Mouse (Mus musculus) macrophage (primary cell): ENCODE measurements around the gene Nudt21. TPM values are rescaled to one million over a fixed set of nuclear protein-coding genes. Genes with fewer than 3 reads are reported as not detected.

Source experiments
- H3K27ac ChIP-seq: fragments of 350-480 bp; formaldehyde crosslinking; 2 replicates; pipeline ENCODE4 v1.9.0; 2021
- H3K36me3 ChIP-seq: fragments of 350-480 bp; formaldehyde crosslinking; 2 replicates; pipeline ENCODE4 v1.9.0; 2021; ENCODE audit errors: inconsistent target
- H3K4me3 ChIP-seq: fragments of 350-480 bp; formaldehyde crosslinking; 2 replicates; pipeline ENCODE4 v1.9.0; 2021; ENCODE audit errors: inconsistent target
- H3K79me2 ChIP-seq: fragments of 350-480 bp; formaldehyde crosslinking; 2 replicates; pipeline ENCODE4 v1.9.0; 2021; ENCODE audit errors: inconsistent target
- WGBS: methylation state at CpG from one replicate; pipeline ENCODE4 v1.1.7; 2026; ENCODE audit warnings: inconsistent platforms; ENCODE audit not compliant: missing documents; 5-methylcytosine and 5-hydroxymethylcytosine counted together
- polyA plus RNA-seq: library from polyadenylated mRNA; stranded (reverse); fragments of 250-400 nt; gene quantifications from 3 replicates; pipeline ENCODE4 v1.2.4, GENCODE M21; 2018; ENCODE audit warnings: inconsistent platforms

Gene Nudt21
- polyA plus RNA-seq, 1 experiment from 2014 or later, result 14.7 TPM

GRCm38 (mm10) chr8:93974602-93975186 is 62.1 kb downstream of the Nudt21 start:
- Histone ChIP-seq H3K27ac (no peak overlapping the region), H3K79me2 (no peaks in the 10 kb centered on the region), H3K36me3 (peaks cover 70% of the 10 kb centered on the region), H3K4me3 (no peak overlapping the region)
- 92% methylated on average over 11 of the region's 11 CpGs for WGBS

GRCm38 (mm10) chr8:93973831-93974375 is 62.9 kb downstream of the Nudt21 start:
- H3K27ac ChIP-seq, result no peak overlapping the region

GRCm38 (mm10) chr8:93972971-93973734 is 63.7 kb downstream of the Nudt21 start:
- Histone ChIP-seq H3K79me2 (no peaks in the 10 kb centered on the region), H3K36me3 (peaks cover 54% of the 10 kb centered on the region), H3K4me3 (no peak overlapping the region), H3K27ac (no peak overlapping the region)
- WGBS, result 95% methylated on average over 14 of the region's 14 CpGs

More at GRCm38 (mm10) chr8:93973831-93974375, 62.9 kb downstream of the Nudt21 start:
- WGBS, result 94% methylated on average over 13 of the region's 13 CpGs
- Histone ChIP-seq H3K79me2 (no peaks in the 10 kb centered on the region), H3K4me3 (no peak overlapping the region), H3K36me3 (peaks cover 62% of the 10 kb centered on the region)

- WGBS, result 88% methylated on average over 5 of the region's 5 CpGs
- Histone ChIP-seq H3K4me3 (no peak overlapping the region), H3K27ac (no peak overlapping the region), H3K79me2 (no peaks in the 10 kb centered on the region), H3K36me3 (peaks cover 48% of the 10 kb centered on the region)
Measured at GRCm38 (mm10) chr8:93972211-93972610, 64.6 kb downstream of the Nudt21 start.

- Histone ChIP-seq H3K4me3 (no peak overlapping the region), H3K36me3 (peaks cover 46% of the 10 kb centered on the region), H3K27ac (no peak overlapping the region), H3K79me2 (no peaks in the 10 kb centered on the region)
- WGBS, result 97% methylated on average over 10 of the region's 10 CpGs
Measured at GRCm38 (mm10) chr8:93971451-93971850, 65.4 kb downstream of the Nudt21 start.

- WGBS, result 89% methylated on average over 7 of the region's 7 CpGs
- no peak overlapping the region for H3K27ac ChIP-seq
- H3K4me3 ChIP-seq, result no peak overlapping the region
- peaks cover 29% of the 10 kb centered on the region for H3K36me3 ChIP-seq
- H3K79me2 ChIP-seq, result no peaks in the 10 kb centered on the region
Measured at GRCm38 (mm10) chr8:93969626-93970340, 67.0 kb downstream of the Nudt21 start.

GRCm38 (mm10) chr8:93968293-93968692 is 68.5 kb downstream of the Nudt21 start:
- Histone ChIP-seq H3K27ac (no peak overlapping the region), H3K36me3 (peaks cover 14% of the 10 kb centered on the region), H3K79me2 (no peaks in the 10 kb centered on the region), H3K4me3 (no peak overlapping the region)
- WGBS, result 96% methylated on average over 6 of the region's 6 CpGs

Other genes starting within 250 kb of the Nudt21 start
- not detected in 3 replicates for gene Gnao1, start 227.1 kb downstream of the Nudt21 start, polyA plus RNA-seq
- gene Amfr, start 24.2 kb downstream of the Nudt21 start, polyA plus RNA-seq, result 58.0 to 95.8 TPM (median 83.8 TPM) in 3 replicates
- gene Ogfod1, start 167 bp upstream of the Nudt21 start, polyA plus RNA-seq, result 9.5 to 14.0 TPM (median 11.2 TPM) in 3 replicates
- 2.6 to 5.6 TPM (median 3.7 TPM) in 3 replicates for gene Bbs2, start 61.9 kb upstream of the Nudt21 start, polyA plus RNA-seq
- gene Mt4, start 100.2 kb upstream of the Nudt21 start, polyA plus RNA-seq, result not detected in 3 replicates
- not detected in 3 replicates for gene Mt3, start 115.6 kb upstream of the Nudt21 start, polyA plus RNA-seq
- 23.3 to 71.9 TPM (median 36.5 TPM) in 3 replicates for gene Mt2, start 135.6 kb upstream of the Nudt21 start, polyA plus RNA-seq
- 337 to 418 TPM (median 412 TPM) in 3 replicates for gene Mt1, start 142.1 kb upstream of the Nudt21 start, polyA plus RNA-seq
- 20.6 to 35.1 TPM (median 24.9 TPM) in 3 replicates for gene Nup93, start 177.5 kb upstream of the Nudt21 start, polyA plus RNA-seq